Mouse (Mus musculus) heart, postnatal 36 days (tissue): ENCODE results near the gene Btbd2. TPM values are rescaled to one million over a fixed set of nuclear protein-coding genes. Genes with fewer than 3 reads are reported as not detected.

Source experiments
- DNase-seq, 2 experiments: peaks; one replicate each; pipeline ENCODE4 v3.0.0; 2021 to 2022
- intact Hi-C: fragments of 180-260 bp; cut with DNase I; formaldehyde crosslinking; loops from one replicate; pipeline ENCODE4 v1.15.1; 2025
- total RNA-seq, 2 experiments: library from RNA; stranded (reverse); gene quantifications; 2 replicates each; pipeline ENCODE4 v1.2.3; 2021

Btbd2 gene
- total RNA-seq, 2 experiments from 2014 or later = 45.5 to 46.8 TPM

DNA sequence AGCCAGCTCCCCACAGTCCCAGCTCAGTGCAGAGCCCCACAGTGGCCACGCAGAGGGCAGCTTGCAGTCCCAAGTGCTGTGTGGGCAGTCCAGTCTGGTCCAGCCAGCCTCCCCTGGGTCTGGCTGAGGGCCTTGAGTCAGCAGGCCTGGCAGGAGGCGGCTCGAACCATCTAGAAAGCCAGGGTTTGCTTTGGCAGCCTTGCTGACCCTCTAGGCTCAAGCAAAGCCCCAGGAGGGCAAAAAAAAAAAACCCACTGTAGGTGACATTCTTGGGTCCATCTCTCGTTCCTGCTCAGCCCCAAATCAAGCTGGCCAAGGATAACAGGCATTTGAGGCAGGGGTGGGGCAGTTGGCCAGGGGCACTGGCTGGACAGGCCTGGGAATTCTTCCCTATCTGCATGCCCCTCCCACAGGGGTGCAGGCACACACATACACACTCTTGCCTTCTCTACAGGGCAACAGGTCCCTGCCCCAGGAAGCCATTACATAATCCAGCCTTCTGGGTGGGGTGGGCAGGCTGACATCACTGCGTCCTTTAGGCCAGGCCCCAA, 17.4 kb upstream of the Btbd2 start:
- peak; percentile 69 to 75 for DNase-seq
- intact Hi-C loops = loop anchor here (1.0 kb wide), 1 partner anchor 9 kb away; no protein-coding TSS in a partner anchor

DNA sequence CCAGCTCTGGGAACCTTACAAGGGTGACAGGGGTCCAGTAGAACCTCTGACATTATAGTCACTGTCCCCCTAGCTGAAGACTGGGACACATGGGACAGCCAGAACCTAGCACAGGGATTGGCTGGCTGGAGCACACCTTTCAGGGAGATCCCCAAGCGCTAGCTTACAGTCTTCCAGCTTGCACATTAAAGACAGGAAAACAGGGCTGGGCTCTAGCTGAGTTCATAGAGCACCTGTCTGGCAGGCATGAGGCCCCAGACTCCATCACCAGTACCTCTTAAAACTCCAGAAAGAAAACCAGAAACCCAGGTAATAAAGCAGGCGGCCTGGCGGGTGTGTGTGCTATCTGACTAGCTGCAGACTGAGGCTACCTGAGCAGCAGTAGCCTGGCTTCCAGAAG, 16.8 kb upstream of the Btbd2 start:
- no peak for DNase-seq
- intact Hi-C loops = loop anchor here (1.0 kb wide), 1 partner anchor 8 kb away; no protein-coding TSS in a partner anchor

DNA sequence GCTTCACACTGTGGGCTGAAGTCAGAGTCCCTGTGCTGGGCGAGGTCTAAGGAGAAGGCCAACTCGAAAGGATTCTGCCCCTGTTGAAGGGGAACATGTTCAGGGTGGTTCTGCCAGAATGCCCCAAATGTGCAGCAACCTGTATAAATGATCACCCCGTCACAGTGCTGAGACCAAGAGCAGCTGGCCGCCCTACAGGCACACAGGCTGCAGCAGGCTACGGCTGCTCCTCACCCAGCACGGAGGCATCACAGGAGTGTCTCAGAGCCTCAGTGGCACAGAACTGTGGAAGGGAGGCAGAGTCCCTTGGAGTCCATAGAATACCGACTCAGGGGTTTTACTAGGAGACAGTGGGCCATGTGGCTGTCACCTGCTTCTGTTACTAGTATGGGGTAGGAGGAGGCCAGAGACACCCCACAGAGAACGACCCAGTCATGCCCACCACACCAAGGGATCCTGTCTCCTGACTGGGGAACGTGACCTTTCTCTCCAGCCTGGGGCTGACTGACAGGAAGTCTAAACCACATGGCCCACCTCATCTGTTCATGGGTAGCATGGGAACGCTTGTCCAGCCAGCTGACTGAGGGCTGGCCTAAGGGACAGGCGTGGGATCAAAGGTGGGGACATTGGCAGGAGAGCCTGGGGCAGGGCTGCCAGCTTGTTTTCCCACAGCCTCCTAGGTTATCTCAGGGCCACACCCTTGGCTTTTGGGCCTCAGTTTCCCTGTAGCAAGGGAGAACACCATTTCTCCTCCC, 15.2 kb upstream of the Btbd2 start:
- DNase-seq = no peak
- intact Hi-C loops = no loop called here

DNA sequence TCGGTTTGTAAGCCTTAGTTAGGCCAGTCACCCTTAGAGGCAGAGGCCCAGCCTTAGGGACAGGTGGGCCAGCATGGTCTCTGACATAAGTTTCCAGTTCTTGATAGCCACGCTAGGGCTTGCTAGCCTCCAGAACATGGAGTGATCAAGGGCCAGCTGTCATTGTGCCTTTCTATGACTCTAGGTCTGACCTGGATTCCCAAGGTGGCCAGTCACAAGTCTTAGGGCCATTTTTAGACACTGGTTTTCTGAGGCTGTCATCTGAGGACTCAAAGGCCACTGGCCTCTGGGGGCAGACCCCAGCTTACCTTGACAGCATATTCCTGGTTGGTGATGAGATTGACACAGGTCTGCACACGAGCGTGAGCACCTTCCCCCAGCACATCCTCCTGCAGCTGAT, 14.4 kb upstream of the Btbd2 start:
- intact Hi-C loops = no loop called here
- DNase-seq = no peak

DNA sequence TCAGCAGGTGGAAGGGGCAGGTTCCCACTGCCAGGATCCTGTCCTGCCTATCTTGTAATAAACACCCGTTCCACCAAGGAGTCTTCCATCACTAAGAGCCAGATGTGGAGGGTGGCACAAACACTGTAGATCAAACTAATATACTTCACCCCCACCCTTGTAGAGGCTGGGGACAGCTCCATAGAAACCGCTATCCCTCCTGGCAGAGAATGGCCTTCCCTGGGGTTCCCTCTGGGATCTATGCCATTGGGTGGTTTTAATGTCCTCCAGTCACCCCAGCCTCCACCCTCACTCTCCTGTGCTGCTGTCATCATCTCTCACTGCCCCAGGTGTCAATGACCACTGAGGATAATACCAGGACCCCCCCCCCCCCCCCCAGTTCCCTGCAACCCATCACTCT, 13.7 kb upstream of the Btbd2 start:
- DNase-seq = no peak
- intact Hi-C loops = no loop called here

DNA sequence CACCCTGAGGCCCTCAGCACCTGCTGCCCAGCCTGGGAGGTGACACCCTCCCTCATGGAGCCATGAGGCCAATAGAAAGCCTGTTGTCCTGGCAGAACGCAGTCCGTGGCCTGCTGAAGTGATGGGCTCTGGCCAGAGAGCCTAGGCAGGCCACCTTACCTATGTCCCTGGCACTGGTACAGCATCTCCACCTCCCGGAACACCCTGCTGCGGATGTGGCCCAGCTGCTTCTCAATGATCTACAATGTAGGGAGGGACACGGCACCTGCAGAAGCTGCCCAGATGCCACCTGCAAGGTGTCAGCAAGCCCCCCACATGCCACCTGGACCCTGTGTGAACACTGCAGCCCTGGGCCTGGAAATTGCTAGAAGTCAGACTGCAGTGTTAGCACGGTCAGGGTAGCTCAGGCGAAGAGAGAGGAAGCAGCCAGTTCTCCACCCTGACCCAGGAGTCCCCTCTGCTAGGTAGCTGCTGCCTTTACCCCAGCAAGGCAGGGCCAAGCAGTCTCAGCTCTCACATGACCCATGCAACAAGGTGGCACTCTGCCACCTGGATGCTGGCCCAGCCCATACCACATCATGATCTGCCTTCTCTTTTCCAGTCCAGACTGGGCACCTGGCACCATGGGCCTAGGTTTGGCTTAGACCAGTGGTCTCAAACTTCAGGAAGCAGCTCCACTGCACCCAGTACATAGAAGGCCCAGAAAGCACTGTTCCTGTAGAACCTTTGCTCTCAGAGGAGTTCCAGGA, 13.0 kb upstream of the Btbd2 start:
- DNase-seq = peak; percentile 70 to 76
- intact Hi-C loops = no loop called here

DNA sequence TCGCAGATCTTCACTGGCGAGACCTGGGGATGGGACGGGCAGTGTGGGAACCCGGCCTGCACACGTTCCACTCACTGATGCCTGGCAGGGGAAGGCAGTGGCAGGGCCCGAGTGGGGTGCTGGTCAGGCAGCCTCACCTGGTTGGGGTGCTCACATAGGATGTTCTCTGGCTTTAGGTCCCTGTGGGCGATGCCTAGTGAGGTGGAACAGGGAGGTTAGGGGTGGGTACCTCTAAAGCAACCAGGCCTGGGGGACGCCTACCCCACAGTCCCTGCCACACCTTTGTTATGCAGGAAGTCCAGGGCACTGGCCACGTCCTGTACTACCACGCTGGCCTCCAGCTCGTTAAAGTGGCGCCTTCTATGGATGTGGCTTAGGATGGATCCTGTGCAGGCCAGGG, 12.1 kb upstream of the Btbd2 start:
- DNase-seq = no peak
- intact Hi-C loops = no loop called here

DNA sequence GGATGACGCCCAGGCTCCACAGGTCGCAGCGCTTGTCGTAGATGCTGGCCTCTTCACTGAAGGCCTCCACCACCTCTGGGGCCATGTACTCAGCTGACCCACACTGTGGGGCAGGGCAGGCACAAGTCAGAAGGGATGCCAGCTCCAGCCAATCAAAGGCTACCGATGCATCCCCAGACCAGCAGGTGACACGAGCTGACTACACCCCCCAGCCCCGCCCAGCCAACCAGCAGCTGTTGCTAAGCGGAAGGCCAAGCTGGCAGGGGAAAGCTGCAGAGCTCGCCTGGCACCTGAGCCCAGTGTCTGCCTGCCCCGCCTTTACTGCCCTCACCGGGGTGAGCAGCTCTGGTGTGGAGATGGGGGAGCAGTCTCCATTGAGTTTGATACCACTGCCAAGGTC, 11.7 kb upstream of the Btbd2 start:
- intact Hi-C loops = no loop called here
- no peak for DNase-seq

DNA sequence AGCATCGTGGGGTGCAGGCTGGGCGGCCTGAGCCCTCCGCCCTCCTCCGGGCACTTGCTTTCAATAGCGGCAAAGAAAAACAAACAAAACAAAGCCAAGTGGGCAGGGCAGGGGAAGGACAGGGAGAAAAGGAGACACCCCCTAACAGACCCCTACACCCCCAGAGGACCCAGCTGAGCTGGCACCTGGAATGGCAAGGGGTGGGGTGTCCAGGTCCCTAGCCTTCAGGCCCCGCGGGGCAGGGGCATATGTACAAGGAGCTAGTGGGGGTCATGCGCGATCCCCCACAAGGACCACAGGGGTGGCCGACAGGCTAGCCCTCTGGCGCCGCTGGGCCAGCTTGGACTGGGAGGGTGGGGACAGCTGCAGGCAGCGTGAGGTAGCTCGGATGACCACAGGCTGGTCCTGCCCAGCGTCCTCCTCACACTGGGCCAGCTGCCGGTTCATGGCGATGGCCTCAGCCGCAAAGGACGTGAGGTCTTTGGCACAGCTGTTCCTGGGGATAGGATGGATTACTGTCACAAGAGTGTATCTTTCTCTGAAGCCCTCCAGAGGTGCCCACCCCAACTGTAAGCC, 10.1 kb upstream of the Btbd2 start:
- intact Hi-C loops = no loop called here
- DNase-seq = no peak

DNA sequence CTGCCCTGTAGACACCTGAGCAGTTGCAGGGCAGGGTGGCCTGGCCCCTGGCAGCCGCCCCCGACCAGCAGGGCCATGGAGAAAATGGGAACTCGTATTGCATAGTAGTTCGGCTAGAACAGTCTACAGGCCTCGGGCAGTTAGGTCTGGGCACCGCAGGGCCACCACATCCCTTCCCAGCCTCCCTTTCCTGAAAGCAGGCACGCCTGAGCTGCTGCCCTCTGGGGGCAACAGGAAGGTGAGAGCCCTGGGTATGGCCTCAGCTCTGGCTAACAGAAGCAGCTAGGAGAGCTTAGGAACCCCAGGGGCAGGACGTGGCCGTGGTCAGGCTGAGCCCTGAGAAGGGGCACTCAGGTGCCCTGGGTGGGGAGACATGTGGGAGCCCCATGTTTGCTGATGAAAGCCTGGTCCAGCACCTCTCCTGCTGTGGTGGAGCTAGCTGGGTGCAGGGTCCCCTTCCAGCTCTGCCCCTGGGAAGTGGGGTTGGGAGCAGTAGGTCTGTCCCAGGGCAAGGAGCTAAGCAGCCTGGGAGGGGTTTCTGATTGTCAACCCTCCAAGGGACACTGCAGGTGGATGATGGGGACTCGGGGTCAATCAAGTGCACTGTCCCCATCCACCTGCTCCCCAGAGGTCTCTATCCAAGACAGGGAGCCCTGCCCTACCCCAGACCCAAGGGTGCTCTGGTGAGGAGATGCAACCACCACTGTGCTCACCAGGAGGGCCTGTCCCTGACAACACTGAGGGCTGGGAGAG, 9.3 kb upstream of the Btbd2 start:
- DNase-seq = no peak
- intact Hi-C loops = loop anchor here (1.0 to 2.0 kb wide), 2 partner anchors 8 to 13 kb away; partner anchors contain the start of gene Mknk2

DNA sequence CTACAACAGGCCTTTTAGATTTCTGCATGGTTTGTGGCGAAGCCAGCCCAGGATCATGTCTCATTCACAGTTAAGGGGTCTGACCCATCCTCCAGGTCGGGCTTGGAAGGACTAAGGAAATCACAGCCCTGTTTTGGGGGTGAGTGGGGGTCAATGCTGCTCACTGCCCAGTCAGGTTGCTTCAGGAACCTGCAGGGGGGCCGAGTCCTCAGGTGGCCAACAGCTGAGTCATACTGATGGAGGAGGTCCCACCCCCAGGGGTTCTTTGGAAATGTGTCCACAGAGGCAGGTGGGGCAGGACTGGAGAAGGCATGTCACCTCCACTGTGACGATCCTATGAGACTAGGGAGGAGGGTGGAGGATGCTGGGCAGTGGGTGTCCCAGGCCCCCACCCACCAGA, 8.6 kb upstream of the Btbd2 start:
- DNase-seq = no peak
- intact Hi-C loops = loop anchor here (1.0 to 2.0 kb wide), 2 partner anchors 9 to 13 kb away; partner anchors contain the start of gene Mknk2

DNA sequence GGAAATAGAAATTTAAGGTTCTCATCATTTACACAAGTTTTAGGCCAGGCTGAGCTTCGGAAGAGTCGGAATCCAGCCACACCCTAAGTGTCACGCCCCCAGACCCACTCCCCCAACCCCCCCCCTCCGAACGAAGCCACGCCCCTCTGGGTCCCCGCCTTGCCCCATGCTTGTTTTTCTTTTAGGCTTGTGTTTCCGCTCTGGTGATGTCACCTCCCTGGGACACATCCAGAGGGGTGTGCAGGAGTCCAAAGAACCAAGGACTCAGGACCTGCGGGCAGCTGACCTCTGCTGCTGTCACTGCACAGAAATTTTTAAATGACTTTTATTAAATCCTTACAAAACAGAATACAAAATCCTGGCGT, 8.1 kb upstream of the Btbd2 start:
- intact Hi-C loops = loop anchor here (1.0 to 2.0 kb wide), 2 partner anchors 9 to 14 kb away; partner anchors contain the start of gene Mknk2
- peak; percentile 85 for DNase-seq

DNA sequence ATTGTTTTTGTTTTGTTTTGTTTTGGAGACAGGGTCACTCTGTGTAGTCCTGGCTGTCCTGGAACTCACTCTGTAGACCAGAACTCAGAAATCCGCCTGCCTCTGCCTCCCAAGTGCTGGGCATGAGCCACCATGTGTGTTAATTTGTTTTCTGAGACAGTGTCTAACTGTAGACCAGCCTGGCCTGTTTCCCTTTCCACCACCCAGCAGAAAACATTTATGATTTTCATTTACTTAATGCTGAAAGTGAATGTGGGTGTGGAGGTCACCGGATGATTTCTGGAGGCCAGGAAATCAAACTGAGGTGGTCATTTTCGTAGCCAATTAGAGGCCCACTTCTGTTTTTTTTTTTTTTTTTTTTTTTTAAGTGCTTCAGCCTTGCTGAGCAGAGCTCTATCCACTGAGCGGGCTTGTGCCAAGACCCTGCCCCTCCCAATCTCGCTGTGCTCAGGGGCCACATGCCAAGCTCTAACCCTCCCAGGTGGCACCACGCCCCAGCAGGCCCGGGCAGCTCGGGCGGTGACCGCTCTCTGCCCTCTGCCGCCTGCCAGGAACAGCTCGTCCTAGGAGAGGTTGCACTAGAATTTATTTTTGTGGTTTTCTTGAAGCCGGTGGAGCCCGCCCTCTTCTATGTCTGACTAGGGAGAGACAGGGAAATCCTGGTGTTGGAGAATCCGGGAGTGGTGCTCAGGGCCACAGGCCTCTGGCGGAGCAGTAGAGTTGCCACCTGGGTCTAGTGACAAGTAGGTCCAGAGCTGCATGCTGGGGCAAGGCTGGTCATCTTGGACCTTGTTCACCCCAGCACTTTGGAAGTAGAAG, 7.5 kb upstream of the Btbd2 start:
- intact Hi-C loops = loop anchor here (1.0 to 2.0 kb wide), 2 partner anchors 10 to 14 kb away; partner anchors contain the start of gene Mknk2

DNA sequence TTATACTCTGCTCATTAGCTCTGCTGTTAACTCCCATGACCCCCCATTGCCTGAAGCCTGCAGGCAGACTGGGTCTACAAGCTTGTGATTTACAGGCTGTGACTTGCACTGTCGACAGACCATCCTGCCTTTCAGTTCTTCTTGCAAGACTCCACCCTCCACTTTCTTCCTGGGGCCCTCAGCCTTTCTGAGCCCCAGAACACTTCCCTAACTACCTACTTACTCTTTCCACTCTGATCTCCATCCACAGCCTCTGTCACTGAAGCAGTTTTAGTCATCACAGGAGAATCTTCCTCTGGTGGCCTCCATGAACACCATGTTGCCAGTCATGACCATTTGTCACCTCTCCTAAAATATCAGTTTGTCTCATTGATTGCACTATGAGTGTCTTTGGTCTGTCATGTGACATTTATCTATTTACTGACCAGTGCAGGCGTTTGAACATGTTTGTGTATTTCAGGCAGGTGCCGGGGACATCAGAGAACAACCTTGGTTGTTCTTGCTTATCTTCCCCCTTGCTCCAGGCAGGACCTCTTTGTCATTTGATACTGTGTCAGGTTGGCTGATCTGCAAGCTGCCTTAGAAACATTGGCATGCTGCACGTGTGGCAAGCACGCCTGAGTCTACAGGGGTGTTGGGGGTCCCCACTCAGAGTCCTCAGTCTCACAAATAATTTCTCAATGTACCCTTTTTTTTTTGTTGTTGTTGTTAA, 6.8 kb upstream of the Btbd2 start:
- intact Hi-C loops = loop anchor here (2.0 kb wide), 1 partner anchor 15 kb away; the partner anchor contains the start of gene Mknk2
- DNase-seq = no peak

More for the DNA sequence above, 7.5 kb upstream of the Btbd2 start:
- DNase-seq = peak; percentile 88 to 92

DNA sequence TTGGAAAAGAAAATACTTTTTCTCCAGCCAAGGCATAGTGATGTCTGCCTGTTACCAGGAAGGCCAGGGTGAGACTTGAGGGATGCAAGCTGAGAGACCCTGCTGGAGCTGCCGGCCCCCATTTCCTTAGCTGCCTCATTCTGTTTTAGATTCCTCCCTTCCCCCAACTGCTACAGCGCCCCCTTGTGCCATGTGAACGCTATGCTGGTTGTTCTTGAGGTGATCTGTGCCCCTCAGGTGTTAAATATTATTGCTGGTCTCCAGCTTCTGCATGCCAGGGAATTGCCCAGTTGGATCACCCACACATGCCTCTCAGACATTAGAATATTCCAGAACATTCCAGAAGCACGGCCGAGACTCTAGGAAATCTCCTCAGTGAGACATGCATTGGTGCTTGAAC, 4.3 kb upstream of the Btbd2 start:
- peak in 1 of 2 experiments; percentile 65 for DNase-seq
- intact Hi-C loops = loop anchor here (2.0 kb wide), 1 partner anchor 50 kb away; no protein-coding TSS in a partner anchor

DNA sequence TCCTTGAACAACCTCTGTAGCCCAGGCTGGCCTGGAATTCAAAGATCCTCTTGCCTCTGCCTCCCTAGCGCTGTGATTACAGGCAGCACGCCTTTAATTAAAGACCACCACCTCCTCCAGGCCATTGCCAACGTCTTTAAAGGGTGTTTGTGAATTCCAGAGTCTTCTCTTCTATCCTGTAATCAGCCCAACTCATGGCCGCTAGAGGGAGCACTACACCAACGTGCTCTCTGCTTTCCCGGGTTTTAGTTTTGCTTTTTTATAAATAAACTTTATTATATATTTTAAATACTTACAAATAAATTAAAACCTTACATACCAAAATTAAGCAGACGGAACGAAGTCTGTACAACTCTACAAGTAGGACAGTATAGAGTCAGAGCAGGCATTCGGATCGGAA, 2.3 kb upstream of the Btbd2 start:
- DNase-seq = peak; percentile 82 to 83
- intact Hi-C loops = loop anchor here (1.0 kb wide), 1 partner anchor 25 kb away; no protein-coding TSS in a partner anchor

DNA sequence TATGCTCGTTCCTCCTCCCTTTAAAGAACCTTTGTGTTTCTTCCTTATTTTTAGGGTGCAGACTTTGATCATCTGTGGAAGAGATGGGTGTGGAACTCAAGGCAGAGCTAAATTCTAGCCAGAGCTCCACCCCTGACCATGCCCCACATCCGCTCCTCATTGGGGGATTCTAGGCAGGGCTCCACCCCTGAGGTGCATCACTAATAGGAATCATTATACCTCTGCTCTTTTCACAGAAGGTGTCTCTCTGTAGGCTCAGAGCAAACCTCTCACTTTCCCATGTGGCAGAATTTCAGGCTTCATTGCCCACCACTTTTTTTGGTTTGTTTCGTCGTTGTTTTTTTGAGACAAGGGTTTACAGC, 2.0 kb upstream of the Btbd2 start:
- intact Hi-C loops = loop anchor here (1.0 kb wide), 2 partner anchors 25 to 81 kb away; no protein-coding TSS in a partner anchor
- no peak for DNase-seq

DNA sequence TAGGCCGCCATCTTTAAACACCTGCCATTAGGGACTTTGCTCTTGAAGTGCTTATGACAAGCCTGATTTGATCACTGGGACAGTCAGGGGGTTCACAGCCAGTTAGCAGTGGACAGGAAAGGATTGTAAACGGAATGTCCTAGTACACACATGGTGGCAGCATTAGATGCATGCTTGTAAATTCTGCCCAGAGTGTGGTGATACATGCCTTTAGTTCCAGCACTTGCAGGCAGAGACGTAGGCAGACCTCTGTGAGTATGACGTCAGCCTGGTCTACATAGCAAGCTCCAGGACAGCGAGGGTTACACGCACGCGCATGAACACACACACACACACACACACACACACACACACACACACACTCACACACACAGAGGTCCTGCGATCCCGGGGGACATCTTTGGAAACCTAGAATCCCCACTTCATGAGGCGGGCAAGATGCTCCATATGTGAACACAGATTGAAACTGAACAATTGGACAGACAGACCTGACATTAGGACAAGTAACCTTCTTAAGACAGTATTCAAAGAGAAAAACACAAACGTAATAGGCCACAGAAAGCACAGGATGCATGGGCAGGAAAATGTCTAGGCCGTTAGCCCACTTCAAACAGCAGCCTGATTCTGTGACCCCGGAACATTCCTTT, 1.4 kb upstream of the Btbd2 start:
- intact Hi-C loops = loop anchor here (1.0 kb wide), 1 partner anchor 80 kb away; no protein-coding TSS in a partner anchor
- no peak for DNase-seq
